Mouse (Mus musculus): ENCODE results near the gene Gm17490. TPM values are rescaled to one million over a fixed set of nuclear protein-coding genes. Genes with fewer than 3 reads are reported as not detected.

Gene Gm17490
- total and polyA plus RNA-seq, 2 experiments from 2014 or later: not detected

- Histone ChIP-seq H3K27me3 (ENCODE audit: control insufficient read depth, insufficient read depth, low read length) (no peaks in the 10 kb centered on the region), H3K27ac (ENCODE audit: low read depth) (no peak overlapping the region), H3K4me2 (ENCODE audit: low read depth, low read length) (no peak overlapping the region), H3K4me3 (ENCODE audit: low read depth, low read length) (no peak overlapping the region), H3K9me3 (replicated peaks; ENCODE audit: control insufficient read depth, low read length) (no peaks in the 10 kb centered on the region), H3K9ac (replicated peaks; ENCODE audit: low read depth, low read length) (no peak overlapping the region), H3K36me3 (replicated peaks; ENCODE audit: control insufficient read depth, insufficient read depth, low read length) (no peaks in the 10 kb centered on the region), H3K4me1 (ENCODE audit: control insufficient read depth, insufficient read depth) (no peaks in the 10 kb centered on the region)
- no peak for DNase-seq (ENCODE audit: low spot score)
- 81% methylated on average over 1 of the region's 1 CpGs for WGBS
- no peak for TF ChIP-seq EP300 (IDR thresholded peaks at IDR 0.05; ENCODE audit: low read depth)
- no peak for TF ChIP-seq CTCF (IDR thresholded peaks at IDR 0.05; ENCODE audit: low read depth)
- ATAC-seq (ENCODE audit: insufficient read depth, low read depth): no peak
Observed at GRCm38 (mm10) chr2:11644057-11644456, 18.0 kb upstream of the Gm17490 start.

- no peak for DNase-seq (ENCODE audit: low spot score)
- Histone ChIP-seq H3K4me3 (ENCODE audit: low read depth, low read length) (no peak within 1 kb of the TSS), H3K9ac (replicated peaks; ENCODE audit: low read depth, low read length) (no peak within 1 kb of the TSS), H3K27me3 (ENCODE audit: control insufficient read depth, insufficient read depth, low read length) (no peaks in the 10 kb centered on the region), H3K27ac (ENCODE audit: low read depth) (no peak within 1 kb of the TSS), H3K9me3 (replicated peaks; ENCODE audit: control insufficient read depth, low read length) (no peaks in the 10 kb centered on the region), H3K36me3 (replicated peaks; ENCODE audit: control insufficient read depth, insufficient read depth, low read length) (no peaks in the 10 kb centered on the region), H3K4me1 (ENCODE audit: control insufficient read depth, insufficient read depth) (no peaks in the 10 kb centered on the region), H3K4me2 (ENCODE audit: low read depth, low read length) (no peak within 1 kb of the TSS)
- no peak for TF ChIP-seq EP300 (IDR thresholded peaks at IDR 0.05; ENCODE audit: low read depth)
- no peak for TF ChIP-seq CTCF (IDR thresholded peaks at IDR 0.05; ENCODE audit: low read depth)
- WGBS: 82% methylated on average over 3 of the region's 3 CpGs
- no peak for ATAC-seq (ENCODE audit: insufficient read depth, low read depth)
Observed at GRCm38 (mm10) chr2:11642451-11642941, 16.4 kb upstream of the Gm17490 start, which contains the start of gene Il2ra. Gene Il2ra (plus strand): TSS chr2:11642807.

DNA sequence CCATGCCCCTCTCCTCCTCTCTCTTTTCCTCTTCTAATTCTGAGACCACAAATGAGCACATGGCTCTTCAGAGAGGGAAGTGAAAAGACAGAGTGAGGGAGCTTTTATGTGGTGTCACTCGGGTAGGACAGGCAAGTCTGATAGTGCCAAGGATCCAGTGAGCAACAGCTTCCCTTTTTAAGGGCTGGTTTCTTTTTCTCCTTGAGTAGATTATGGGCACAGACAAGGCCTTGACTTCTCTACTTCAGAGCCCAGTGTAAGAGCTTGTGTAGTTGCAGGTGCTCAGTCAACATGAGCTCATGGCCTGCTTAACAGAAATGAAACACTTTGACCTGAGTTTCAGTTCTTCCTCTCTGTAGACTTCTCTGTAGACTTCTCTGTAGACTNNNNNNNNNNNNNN is 11.1 kb upstream of the Gm17490 start:
- H3K4me2 ChIP-seq (ENCODE audit: low read depth, low read length): no peak overlapping the region
- peak overlapping the region; percentile 60; the same call in 1 of the 2 replicates for H3K27ac ChIP-seq (ENCODE audit: low read depth)
- TF ChIP-seq CTCF (IDR thresholded peaks at IDR 0.05; ENCODE audit: low read depth): no peak
- TF ChIP-seq EP300 (IDR thresholded peaks at IDR 0.05; ENCODE audit: low read depth): no peak
- H3K4me1 ChIP-seq (ENCODE audit: control insufficient read depth, insufficient read depth): no peaks in the 10 kb centered on the region
- H3K9me3 ChIP-seq (replicated peaks; ENCODE audit: control insufficient read depth, low read length): no peaks in the 10 kb centered on the region
- no peak overlapping the region for H3K9ac ChIP-seq (replicated peaks; ENCODE audit: low read depth, low read length)
- H3K27me3 ChIP-seq (ENCODE audit: control insufficient read depth, insufficient read depth, low read length): no peaks in the 10 kb centered on the region
- H3K4me3 ChIP-seq (ENCODE audit: low read depth, low read length): no peak overlapping the region
- ATAC-seq (ENCODE audit: insufficient read depth, low read depth): no peak
- DNase-seq (ENCODE audit: low spot score): no peak
- no peaks in the 10 kb centered on the region for H3K36me3 ChIP-seq (replicated peaks; ENCODE audit: control insufficient read depth, insufficient read depth, low read length)
- 37% methylated on average over 1 of the region's 1 CpGs for WGBS

DNA sequence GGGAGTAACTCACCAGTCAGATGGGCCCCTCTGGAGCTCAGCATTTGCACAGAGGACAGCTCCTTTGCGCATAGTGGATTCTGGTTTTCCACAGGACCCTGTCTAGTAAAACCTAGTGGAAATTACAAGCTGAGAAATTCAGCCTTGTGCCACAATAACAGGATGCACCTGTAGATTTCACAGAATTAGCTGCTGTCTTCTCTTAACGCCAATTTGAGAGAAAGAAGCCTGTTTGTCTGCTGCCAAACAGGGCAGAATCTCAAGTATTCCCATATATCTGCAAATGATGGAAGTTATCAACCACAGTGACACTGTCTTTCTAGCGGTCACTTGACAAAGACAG is 10.0 kb upstream of the Gm17490 start:
- H3K9me3 ChIP-seq (replicated peaks; ENCODE audit: control insufficient read depth, low read length): no peaks in the 10 kb centered on the region
- H3K27ac ChIP-seq (ENCODE audit: low read depth): peak overlapping the region; percentile 60; the same call in 1 of the 2 replicates
- no peak overlapping the region; the same call in 1 of the 2 replicates for H3K4me2 ChIP-seq (ENCODE audit: low read depth, low read length)
- no peak overlapping the region for H3K9ac ChIP-seq (replicated peaks; ENCODE audit: low read depth, low read length)
- DNase-seq (ENCODE audit: low spot score) (no peak), ATAC-seq (ENCODE audit: insufficient read depth, low read depth) (no peak)
- no peaks in the 10 kb centered on the region for H3K4me1 ChIP-seq (ENCODE audit: control insufficient read depth, insufficient read depth)
- no peak for TF ChIP-seq EP300 (IDR thresholded peaks at IDR 0.05; ENCODE audit: low read depth)
- no peak for TF ChIP-seq CTCF (IDR thresholded peaks at IDR 0.05; ENCODE audit: low read depth)
- H3K4me3 ChIP-seq (ENCODE audit: low read depth, low read length): no peak overlapping the region
- no peaks in the 10 kb centered on the region for H3K36me3 ChIP-seq (replicated peaks; ENCODE audit: control insufficient read depth, insufficient read depth, low read length)
- H3K27me3 ChIP-seq (ENCODE audit: control insufficient read depth, insufficient read depth, low read length): no peaks in the 10 kb centered on the region
- 60% methylated on average over 3 of the region's 3 CpGs for WGBS

- TF ChIP-seq CTCF (IDR thresholded peaks at IDR 0.05; ENCODE audit: low read depth): no peak
- TF ChIP-seq EP300 (IDR thresholded peaks at IDR 0.05; ENCODE audit: low read depth): no peak
- no peaks in the 10 kb centered on the region for H3K36me3 ChIP-seq (replicated peaks; ENCODE audit: control insufficient read depth, insufficient read depth, low read length)
- H3K4me3 ChIP-seq (ENCODE audit: low read depth, low read length): no peak overlapping the region
- H3K9me3 ChIP-seq (replicated peaks; ENCODE audit: control insufficient read depth, low read length): no peaks in the 10 kb centered on the region
- H3K9ac ChIP-seq (replicated peaks; ENCODE audit: low read depth, low read length): no peak overlapping the region
- no peak overlapping the region for H3K4me2 ChIP-seq (ENCODE audit: low read depth, low read length)
- DNase-seq (ENCODE audit: low spot score): no peak
- ATAC-seq (ENCODE audit: insufficient read depth, low read depth): no peak
- no peaks in the 10 kb centered on the region for H3K27me3 ChIP-seq (ENCODE audit: control insufficient read depth, insufficient read depth, low read length)
- peak overlapping the region; percentile 60; the same call in 1 of the 2 replicates for H3K27ac ChIP-seq (ENCODE audit: low read depth)
- WGBS: 85% methylated on average over 5 of the region's 5 CpGs
- no peaks in the 10 kb centered on the region for H3K4me1 ChIP-seq (ENCODE audit: control insufficient read depth, insufficient read depth)
Observed at GRCm38 (mm10) chr2:11635471-11636137, 9.5 kb upstream of the Gm17490 start.

GRCm38 (mm10) chr2:11635035-11635434 is 9.0 kb upstream of the Gm17490 start:
- DNase-seq (ENCODE audit: low spot score): no peak
- TF ChIP-seq EP300 (IDR thresholded peaks at IDR 0.05; ENCODE audit: low read depth): no peak
- TF ChIP-seq CTCF (IDR thresholded peaks at IDR 0.05; ENCODE audit: low read depth): no peak
- no peak overlapping the region for H3K4me2 ChIP-seq (ENCODE audit: low read depth, low read length)
- H3K27me3 ChIP-seq (ENCODE audit: control insufficient read depth, insufficient read depth, low read length): no peaks in the 10 kb centered on the region
- no peak overlapping the region for H3K4me3 ChIP-seq (ENCODE audit: low read depth, low read length)
- H3K9ac ChIP-seq (replicated peaks; ENCODE audit: low read depth, low read length): no peak overlapping the region
- 74% methylated on average over 6 of the region's 6 CpGs for whole genome bisulfite sequencing
- no peaks in the 10 kb centered on the region for H3K9me3 ChIP-seq (replicated peaks; ENCODE audit: control insufficient read depth, low read length)
- no peaks in the 10 kb centered on the region for H3K4me1 ChIP-seq (ENCODE audit: control insufficient read depth, insufficient read depth)
- no peak for ATAC-seq (ENCODE audit: insufficient read depth, low read depth)
- no peaks in the 10 kb centered on the region for H3K36me3 ChIP-seq (replicated peaks; ENCODE audit: control insufficient read depth, insufficient read depth, low read length)
- H3K27ac ChIP-seq (ENCODE audit: low read depth): peak overlapping the region; percentile 11; the same call in 1 of the 2 replicates

Data from heart, postnatal 0 days (tissue).